Mouse (Mus musculus): Measurements from ENCODE around the gene Adcy7. TPM values are rescaled to one million over a fixed set of nuclear protein-coding genes. Genes with fewer than 3 reads are reported as not detected.
A peak's percentile ranks its signal among the peaks of the same experiment; 100 is the strongest.

The Adcy7 gene
- 2.2 and 2.5 TPM in 2 replicates for polyA plus RNA-seq (2016; fragmentation: Nextera tagmentation; extraction: Ambion mirVana)

DNA sequence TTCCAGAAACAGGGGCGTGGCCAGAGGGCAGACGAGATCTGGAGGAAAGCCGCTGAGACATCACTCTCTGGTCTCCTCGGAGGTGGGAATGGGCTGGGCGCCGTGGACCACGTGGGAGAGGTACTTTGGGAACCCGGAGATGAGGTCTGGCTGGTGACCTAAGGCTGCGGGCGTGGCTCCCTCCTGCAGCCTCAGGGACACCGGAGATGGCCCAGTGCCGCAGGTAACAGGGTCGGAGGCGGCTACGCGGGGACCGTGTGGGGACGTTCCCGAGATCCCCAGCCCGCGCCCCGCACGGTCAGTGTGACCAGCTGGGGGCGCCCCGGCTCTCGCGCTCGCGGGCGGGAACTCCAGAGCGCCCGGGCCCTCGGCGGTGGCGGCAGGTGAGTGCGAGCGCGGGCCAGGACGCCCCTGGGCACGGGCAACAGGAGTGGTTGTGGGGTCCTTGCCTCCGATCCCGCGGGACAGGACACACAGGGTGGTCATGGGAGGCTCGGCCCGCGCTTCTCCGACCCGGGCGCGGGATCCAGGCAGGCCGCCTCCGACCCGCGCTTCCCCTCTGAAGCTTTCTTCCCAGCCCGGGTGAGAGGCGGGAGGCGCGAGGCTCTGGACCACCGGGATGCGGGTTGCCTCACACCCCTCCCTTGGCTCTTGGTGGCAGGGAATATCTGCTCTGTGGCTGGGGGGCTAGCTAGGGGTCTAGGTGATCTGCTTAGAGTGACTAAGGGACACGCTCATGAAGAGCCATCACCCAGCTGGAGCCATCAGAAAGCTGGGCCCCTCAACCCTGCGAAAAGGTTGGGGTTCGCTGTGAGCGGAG is at the start of gene Adcy7:
TSS of gene Adcy7 (plus strand) at position 173 of the 820 bp plus-strand sequence.
- Histone ChIP-seq H3K4me2 (peak within 1 kb of the TSS; percentile 94), H3K9ac (peak within 1 kb of the TSS; percentile 59), H3K27me3 (peaks cover 53% of the 10 kb centered on the region), H3K4me1 (peaks cover 10% of the 10 kb centered on the region), H3K27ac (no peak within 1 kb of the TSS), H3K9me3 (no peaks in the 10 kb centered on the region), H3K4me3 (replicated peaks) (peak within 1 kb of the TSS; percentile 43), H3K36me3 (replicated peaks) (no peaks in the 10 kb centered on the region)
- peak; percentile 44; the same call in 1 of the 2 replicates for ATAC-seq (ENCODE audit: low FRiP score)
- 3% methylated on average over 64 of the region's 64 CpGs for WGBS

- Histone ChIP-seq H3K36me3 (replicated peaks) (no peaks in the 10 kb centered on the region), H3K4me3 (replicated peaks) (no peak overlapping the region), H3K27me3 (no peaks in the 10 kb centered on the region), H3K4me1 (peaks cover 34% of the 10 kb centered on the region), H3K9ac (no peak overlapping the region), H3K9me3 (no peaks in the 10 kb centered on the region), H3K4me2 (no peak overlapping the region), H3K27ac (peak overlapping the region; percentile 80)
- WGBS: 10% methylated on average over 5 of the region's 5 CpGs
- peak; percentile 46; the same call in 1 of the 2 replicates for ATAC-seq (ENCODE audit: low FRiP score)
These were observed 46.8 kb upstream of the Adcy7 start for GRCm38 (mm10) chr8:88225358-88225757.

- Histone ChIP-seq H3K27ac (no peak overlapping the region), H3K4me2 (no peak overlapping the region), H3K36me3 (replicated peaks) (no peaks in the 10 kb centered on the region), H3K9ac (no peak overlapping the region), H3K27me3 (no peaks in the 10 kb centered on the region), H3K9me3 (no peaks in the 10 kb centered on the region), H3K4me3 (replicated peaks) (no peak overlapping the region), H3K4me1 (peaks cover 31% of the 10 kb centered on the region)
- WGBS: 58% methylated on average over 6 of the region's 6 CpGs
- ATAC-seq (ENCODE audit: low FRiP score): no peak
These were observed 44.4 kb upstream of the Adcy7 start for GRCm38 (mm10) chr8:88227851-88228250.

DNA sequence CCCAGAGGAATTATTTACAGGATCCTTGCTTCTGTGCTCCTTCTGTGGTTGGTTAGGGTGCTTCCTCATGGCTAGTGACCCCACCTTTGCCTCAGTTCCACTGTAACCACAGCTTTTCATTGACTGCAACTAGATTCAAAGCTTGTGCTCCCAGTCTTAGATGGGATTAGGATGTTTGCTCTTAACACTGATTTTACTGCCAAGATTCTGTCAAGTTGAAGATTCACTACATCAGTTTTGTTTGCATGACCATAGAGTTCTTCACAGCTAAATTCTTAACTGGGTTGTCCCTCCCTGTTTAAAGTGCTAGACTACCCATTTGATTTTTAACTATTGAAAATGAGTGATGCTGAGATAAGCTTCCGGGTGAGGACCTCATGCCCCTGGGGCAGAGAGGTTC is 43.9 kb upstream of the Adcy7 start:
- no peaks in the 10 kb centered on the region for H3K36me3 ChIP-seq (replicated peaks)
- no peaks in the 10 kb centered on the region for H3K27me3 ChIP-seq
- no peak overlapping the region for H3K9ac ChIP-seq
- no peak overlapping the region for H3K4me2 ChIP-seq
- ATAC-seq (ENCODE audit: low FRiP score): no peak
- 67% methylated on average over 1 of the region's 1 CpGs for WGBS
- H3K9me3 ChIP-seq: no peaks in the 10 kb centered on the region
- H3K27ac ChIP-seq: 0 out of 2 replicates have a peak overlapping the region, but pooled peaks have one; percentile 5
- H3K4me1 ChIP-seq: peaks cover 31% of the 10 kb centered on the region
- H3K4me3 ChIP-seq (replicated peaks): no peak overlapping the region

GRCm38 (mm10) chr8:88228800-88229199 is 43.4 kb upstream of the Adcy7 start:
- Histone ChIP-seq H3K27ac (no peak overlapping the region), H3K36me3 (replicated peaks) (no peaks in the 10 kb centered on the region), H3K9me3 (no peaks in the 10 kb centered on the region), H3K4me2 (no peak overlapping the region), H3K9ac (no peak overlapping the region), H3K27me3 (no peaks in the 10 kb centered on the region), H3K4me3 (replicated peaks) (no peak overlapping the region), H3K4me1 (peaks cover 31% of the 10 kb centered on the region)
- no peak for ATAC-seq (ENCODE audit: low FRiP score)
- 57% methylated on average over 1 of the region's 1 CpGs for WGBS

DNA sequence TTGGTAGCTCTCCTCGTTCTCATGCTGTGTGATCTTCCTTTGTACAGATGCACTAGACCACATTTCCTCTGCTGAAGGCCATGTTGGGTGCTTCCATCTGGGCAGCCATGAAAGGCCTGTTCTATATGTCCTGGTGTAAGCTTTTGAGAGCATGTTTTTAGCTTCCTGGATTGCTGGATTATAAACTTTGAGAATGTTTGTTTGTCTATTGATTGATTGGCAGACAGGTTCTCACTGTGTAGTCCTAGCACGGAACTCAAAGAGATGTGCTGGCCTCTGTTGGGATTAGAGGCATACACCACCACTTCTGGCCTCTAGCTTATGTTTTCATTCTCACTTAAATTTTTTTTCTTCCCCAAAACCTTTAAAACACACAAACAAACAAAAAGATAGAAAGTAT is 35.5 kb upstream of the Adcy7 start:
- Histone ChIP-seq H3K27ac (no peak overlapping the region), H3K4me2 (no peak overlapping the region), H3K9me3 (no peaks in the 10 kb centered on the region), H3K36me3 (replicated peaks) (no peaks in the 10 kb centered on the region), H3K27me3 (no peaks in the 10 kb centered on the region), H3K4me3 (replicated peaks) (no peak overlapping the region), H3K9ac (no peak overlapping the region), H3K4me1 (no peaks in the 10 kb centered on the region)
- WGBS: 73% methylated on average over 2 of the region's 2 CpGs
- no peak for ATAC-seq (ENCODE audit: low FRiP score)

DNA sequence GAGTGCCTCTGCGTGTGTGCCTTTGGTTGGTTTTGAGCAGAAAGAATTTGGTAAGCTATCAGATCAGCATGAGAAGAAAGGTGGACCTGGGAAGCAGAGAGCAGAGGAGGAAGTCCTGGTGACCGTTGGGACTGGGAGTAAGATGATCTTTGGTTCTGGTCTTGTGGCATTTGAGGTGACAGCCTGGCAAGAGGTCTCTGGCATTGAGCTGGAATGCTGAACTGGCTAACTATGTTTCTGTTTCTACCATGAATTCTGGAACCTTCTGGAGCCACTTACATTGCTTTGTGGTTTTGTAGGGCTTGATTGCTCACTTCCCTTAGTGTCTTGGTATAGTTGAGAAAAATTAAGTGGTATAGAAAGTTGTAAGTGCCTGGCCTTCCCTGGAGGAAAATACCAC is 34.6 kb upstream of the Adcy7 start:
- Histone ChIP-seq H3K4me3 (replicated peaks) (no peak overlapping the region), H3K36me3 (replicated peaks) (no peaks in the 10 kb centered on the region), H3K4me2 (no peak overlapping the region), H3K9me3 (no peaks in the 10 kb centered on the region), H3K27ac (no peak overlapping the region), H3K4me1 (no peaks in the 10 kb centered on the region), H3K27me3 (no peaks in the 10 kb centered on the region), H3K9ac (no peak overlapping the region)
- 85% methylated on average over 2 of the region's 2 CpGs for WGBS
- no peak for ATAC-seq (ENCODE audit: low FRiP score)

DNA sequence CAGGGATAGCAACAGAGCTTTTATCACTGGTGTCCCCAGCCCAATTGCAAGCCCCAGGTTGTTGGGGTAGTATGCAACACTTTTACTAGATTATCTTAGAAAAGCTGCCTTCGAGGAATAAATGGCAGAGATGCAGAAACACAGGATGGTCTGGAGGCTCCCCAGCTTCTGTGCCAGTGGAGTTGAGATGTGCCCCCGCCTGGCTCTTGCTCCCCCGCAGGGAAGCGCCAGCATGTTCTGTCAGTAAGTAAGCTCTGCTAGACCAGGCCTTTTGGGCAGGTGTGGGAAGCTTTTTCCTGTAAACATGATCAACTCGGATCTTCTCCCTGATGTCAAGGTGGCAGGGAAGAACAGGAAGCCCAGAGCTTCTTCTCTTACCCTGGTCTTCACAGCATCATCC is 32.9 kb upstream of the Adcy7 start:
- Histone ChIP-seq H3K27ac (no peak overlapping the region), H3K4me2 (no peak overlapping the region), H3K27me3 (no peaks in the 10 kb centered on the region), H3K4me1 (no peaks in the 10 kb centered on the region), H3K36me3 (replicated peaks) (no peaks in the 10 kb centered on the region), H3K9ac (no peak overlapping the region), H3K4me3 (replicated peaks) (no peak overlapping the region), H3K9me3 (no peaks in the 10 kb centered on the region)
- ATAC-seq (ENCODE audit: low FRiP score): no peak
- 88% methylated on average over 5 of the region's 5 CpGs for whole genome bisulfite sequencing

DNA sequence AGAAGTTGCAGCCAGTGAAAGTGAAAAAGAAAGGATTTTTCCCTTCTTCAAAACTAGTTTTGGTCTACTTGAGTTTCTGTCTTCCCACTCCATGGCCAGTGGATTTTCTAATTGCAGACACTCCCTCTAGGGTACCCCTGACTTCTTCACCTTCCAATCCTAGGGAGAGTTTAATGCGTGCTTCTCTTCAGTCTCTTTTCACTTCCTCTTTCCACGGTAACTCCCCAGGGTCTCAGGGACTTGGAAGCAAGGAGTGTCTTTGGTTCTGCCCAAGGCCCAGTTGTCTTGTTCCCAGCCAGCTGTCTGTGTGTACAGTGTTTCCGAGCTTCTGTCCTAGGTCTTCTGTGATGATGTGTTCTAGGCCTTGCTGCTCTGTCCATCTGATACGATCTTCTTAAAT is 30.3 kb upstream of the Adcy7 start:
- WGBS: 90% methylated on average over 4 of the region's 4 CpGs
- Histone ChIP-seq H3K4me2 (no peak overlapping the region), H3K36me3 (replicated peaks) (0 out of 2 replicates have a peak, but pooled peaks cover 8% of the 10 kb centered on the region), H3K27ac (no peak overlapping the region), H3K27me3 (no peaks in the 10 kb centered on the region), H3K9ac (no peak overlapping the region), H3K4me1 (no peaks in the 10 kb centered on the region), H3K4me3 (replicated peaks) (no peak overlapping the region), H3K9me3 (no peaks in the 10 kb centered on the region)
- no peak for ATAC-seq (ENCODE audit: low FRiP score)

DNA sequence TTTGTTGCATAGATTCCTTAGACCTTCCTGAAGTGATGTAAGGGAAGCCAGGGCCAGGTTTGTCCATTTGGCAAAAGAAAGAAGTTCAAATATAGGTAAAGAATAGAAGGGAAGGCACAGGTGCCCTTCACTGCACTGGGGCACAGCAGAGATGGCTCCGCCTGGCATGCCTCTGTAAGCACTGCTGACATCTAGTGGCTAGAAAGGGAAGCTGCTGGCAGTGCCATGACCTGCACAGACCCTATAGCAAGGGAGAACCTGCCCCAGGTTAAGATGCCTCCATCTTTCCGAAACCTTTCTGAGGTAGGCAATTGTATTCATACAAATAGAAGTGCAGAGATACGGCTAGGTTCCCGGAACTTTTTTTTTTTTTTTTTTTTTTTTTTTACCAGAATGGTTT is 27.9 kb upstream of the Adcy7 start:
- no peak overlapping the region for H3K27ac ChIP-seq
- H3K36me3 ChIP-seq (replicated peaks): peaks cover 21% of the 10 kb centered on the region
- H3K27me3 ChIP-seq: no peaks in the 10 kb centered on the region
- H3K9me3 ChIP-seq: no peaks in the 10 kb centered on the region
- H3K4me1 ChIP-seq: no peaks in the 10 kb centered on the region
- 74% methylated on average over 4 of the region's 4 CpGs for WGBS
- no peak overlapping the region for H3K4me2 ChIP-seq
- no peak overlapping the region for H3K4me3 ChIP-seq (replicated peaks)
- ATAC-seq (ENCODE audit: low FRiP score): no peak
- no peak overlapping the region for H3K9ac ChIP-seq

GRCm38 (mm10) chr8:88252791-88253190 is 19.4 kb upstream of the Adcy7 start:
- no peaks in the 10 kb centered on the region for H3K9me3 ChIP-seq
- peaks cover 49% of the 10 kb centered on the region for H3K36me3 ChIP-seq (replicated peaks)
- H3K4me1 ChIP-seq: no peaks in the 10 kb centered on the region
- no peak overlapping the region for H3K9ac ChIP-seq
- H3K4me3 ChIP-seq (replicated peaks): no peak overlapping the region
- H3K27ac ChIP-seq: no peak overlapping the region
- H3K4me2 ChIP-seq: no peak overlapping the region
- H3K27me3 ChIP-seq: no peaks in the 10 kb centered on the region
- WGBS: 74% methylated on average over 3 of the region's 3 CpGs
- no peak for ATAC-seq (ENCODE audit: low FRiP score)

DNA sequence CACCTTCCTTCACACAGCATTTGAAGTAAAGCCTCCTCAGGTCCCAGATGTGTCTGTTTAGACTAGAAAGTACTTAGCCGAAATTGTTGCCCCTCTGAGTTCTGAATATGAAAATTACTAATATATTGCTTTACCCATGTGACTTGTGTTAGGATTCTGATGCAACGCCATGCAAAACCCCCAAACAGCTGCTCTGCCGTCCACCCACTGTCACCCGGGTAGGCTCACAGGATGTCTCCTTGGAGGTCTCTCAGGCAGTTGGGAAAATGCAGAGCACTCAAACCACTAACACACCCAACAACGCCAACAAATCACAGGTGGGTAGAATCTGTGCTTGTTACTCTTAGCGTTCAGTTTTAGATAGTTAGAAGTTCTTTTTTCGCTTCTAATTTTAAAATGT is 17.2 kb upstream of the Adcy7 start:
- H3K27me3 ChIP-seq: no peaks in the 10 kb centered on the region
- H3K27ac ChIP-seq: no peak overlapping the region
- H3K9ac ChIP-seq: no peak overlapping the region
- peaks cover 40% of the 10 kb centered on the region for H3K36me3 ChIP-seq (replicated peaks)
- peaks cover 3% of the 10 kb centered on the region; the same call in 1 of the 2 replicates for H3K4me1 ChIP-seq
- H3K4me2 ChIP-seq: no peak overlapping the region
- WGBS: 91% methylated on average over 7 of the region's 7 CpGs
- H3K9me3 ChIP-seq: no peaks in the 10 kb centered on the region
- no peak for ATAC-seq (ENCODE audit: low FRiP score)
- H3K4me3 ChIP-seq (replicated peaks): no peak overlapping the region

GRCm38 (mm10) chr8:88258024-88258423 is 14.2 kb upstream of the Adcy7 start:
- H3K27me3 ChIP-seq: no peaks in the 10 kb centered on the region
- no peak overlapping the region for H3K4me2 ChIP-seq
- WGBS: 53% methylated on average over 6 of the region's 6 CpGs
- no peak overlapping the region for H3K27ac ChIP-seq
- no peak for ATAC-seq (ENCODE audit: low FRiP score)
- no peak overlapping the region for H3K4me3 ChIP-seq (replicated peaks)
- no peaks in the 10 kb centered on the region for H3K9me3 ChIP-seq
- H3K36me3 ChIP-seq (replicated peaks): peaks cover 28% of the 10 kb centered on the region
- peaks cover 3% of the 10 kb centered on the region for H3K4me1 ChIP-seq
- H3K9ac ChIP-seq: no peak overlapping the region
